Mouse (Mus musculus): Measurements from ENCODE around the gene Chd1. TPM values are rescaled to one million over a fixed set of nuclear protein-coding genes. Genes with fewer than 3 reads are reported as not detected.

Chd1 gene
- 44.8 and 48.3 TPM in 2 replicates for polyA plus RNA-seq (2016; fragmentation: Nextera tagmentation; extraction: Ambion mirVana)

DNA sequence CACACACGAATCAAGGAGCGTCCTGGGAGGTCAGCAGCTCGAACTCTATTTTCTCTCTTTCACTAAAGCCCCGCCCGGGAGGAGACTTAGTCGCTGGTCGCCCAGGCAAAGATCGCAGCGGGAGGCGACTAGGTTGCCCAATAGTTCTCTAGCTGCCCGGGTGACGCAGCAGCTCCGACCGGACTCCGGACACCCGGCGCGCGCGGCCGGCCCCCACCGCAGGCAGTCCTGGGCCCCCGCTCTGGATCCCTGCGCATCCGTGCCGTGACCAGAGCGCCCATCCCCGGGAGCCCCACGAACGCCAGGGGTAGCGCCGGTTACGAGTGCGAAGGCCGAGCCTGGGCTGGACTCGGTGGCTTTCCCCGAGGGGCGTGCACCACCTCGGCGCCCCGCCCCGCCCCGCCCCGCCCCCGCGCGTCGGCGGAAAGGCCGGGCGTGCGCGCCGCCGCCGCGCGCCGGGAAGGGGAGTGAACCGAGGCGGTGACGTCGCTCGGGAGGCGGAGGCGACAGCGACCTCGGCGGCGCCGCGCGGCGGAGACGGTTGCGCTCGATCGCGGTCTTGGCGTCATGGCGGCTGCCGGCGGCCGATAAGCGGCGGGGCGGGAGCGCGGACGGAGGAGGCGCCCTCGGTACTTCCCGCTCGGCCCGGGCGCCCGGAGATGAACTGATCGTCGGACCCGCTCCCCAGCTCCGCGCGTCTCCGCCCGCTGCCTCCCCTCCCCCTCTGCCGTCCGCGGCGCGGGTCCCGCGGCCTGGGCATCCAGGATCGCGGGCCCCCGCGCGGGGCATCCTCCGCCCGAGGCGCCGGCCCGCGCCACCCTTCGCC is at the start of gene Chd1:
Gene Chd1, plus strand, starts transcription at position 493 of the 826 bp plus-strand sequence.
- peaks cover 11% of the 10 kb centered on the region for H3K36me3 ChIP-seq (replicated peaks)
- no peaks in the 10 kb centered on the region for H3K9me3 ChIP-seq
- H3K4me2 ChIP-seq = peak within 1 kb of the TSS; percentile 83
- peak within 1 kb of the TSS; percentile 96 for H3K4me3 ChIP-seq (replicated peaks)
- H3K27me3 ChIP-seq = no peaks in the 10 kb centered on the region
- H3K27ac ChIP-seq = peak within 1 kb of the TSS; percentile 96
- peak; percentile 95 for ATAC-seq (ENCODE audit: low FRiP score)
- H3K4me1 ChIP-seq = peaks cover 24% of the 10 kb centered on the region
- H3K9ac ChIP-seq = peak within 1 kb of the TSS; percentile 97
- under 1% methylated on average over 92 of the region's 124 CpGs for WGBS

DNA sequence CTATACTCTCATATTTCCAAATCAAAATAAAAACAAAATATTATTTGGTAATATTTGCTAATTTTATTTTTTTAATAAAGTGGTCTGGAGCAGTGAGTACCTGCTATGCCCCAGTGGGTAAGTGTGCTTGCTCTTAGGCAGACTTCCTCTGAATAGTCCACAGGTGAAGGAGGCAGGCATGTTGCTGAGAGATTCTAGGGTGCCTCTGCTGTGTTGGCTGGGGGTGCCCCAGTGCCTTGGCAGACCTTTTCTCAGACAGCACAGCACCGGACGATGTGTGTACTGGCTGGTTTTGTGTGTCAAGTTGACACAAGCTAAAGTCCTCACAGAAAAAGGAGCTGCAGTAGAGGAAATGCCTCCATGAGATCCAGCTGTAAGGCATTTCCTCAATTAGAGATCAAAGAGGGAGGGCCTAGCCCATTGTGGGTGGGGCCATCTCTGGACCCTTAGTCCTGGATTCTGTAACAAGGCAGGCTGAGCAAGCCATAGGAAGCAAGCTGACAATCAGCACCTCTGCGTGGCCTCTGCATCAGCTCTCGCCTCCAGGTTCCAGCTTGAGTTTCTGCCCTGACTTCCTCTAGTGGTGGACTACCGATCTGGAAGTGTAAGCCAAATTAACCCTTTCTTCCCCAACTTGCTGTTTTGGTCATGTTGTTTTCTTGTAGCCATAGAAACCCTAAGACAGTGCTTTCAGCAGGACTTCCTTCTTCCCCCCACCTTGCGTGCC is 47.7 kb upstream of the Chd1 start:
- no peak for ATAC-seq (ENCODE audit: low FRiP score)
- Histone ChIP-seq H3K9me3 (no peaks in the 10 kb centered on the region), H3K9ac (no peak overlapping the region), H3K27me3 (no peaks in the 10 kb centered on the region), H3K27ac (no peak overlapping the region), H3K4me2 (no peak overlapping the region), H3K36me3 (replicated peaks) (no peaks in the 10 kb centered on the region), H3K4me1 (peaks cover 4% of the 10 kb centered on the region; the same call in 1 of the 2 replicates), H3K4me3 (replicated peaks) (no peak overlapping the region)
- WGBS = 35% methylated on average over 6 of the region's 6 CpGs

DNA sequence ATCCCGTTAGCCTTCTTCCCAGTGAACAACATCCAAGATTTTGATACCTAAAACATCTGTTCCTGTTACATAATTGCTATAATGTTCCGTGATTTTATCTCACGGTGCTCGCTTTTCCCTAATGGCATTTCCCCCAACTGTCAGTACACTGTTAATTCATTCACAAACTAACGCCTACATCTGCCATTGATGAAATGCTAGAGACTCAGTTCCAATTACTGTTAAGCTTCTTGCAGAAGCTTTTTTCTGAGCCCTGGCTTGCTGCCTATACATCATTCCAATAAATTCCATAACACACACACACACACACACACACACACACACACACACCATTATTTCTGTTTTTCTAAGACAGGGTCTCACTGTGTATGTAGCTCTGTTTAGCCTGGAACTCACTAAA is 31.9 kb upstream of the Chd1 start:
- no peak overlapping the region for H3K27ac ChIP-seq
- no peak overlapping the region for H3K4me3 ChIP-seq (replicated peaks)
- no peaks in the 10 kb centered on the region for H3K27me3 ChIP-seq
- no peaks in the 10 kb centered on the region for H3K9me3 ChIP-seq
- H3K4me1 ChIP-seq = peaks cover 1% of the 10 kb centered on the region
- no peak overlapping the region for H3K9ac ChIP-seq
- H3K4me2 ChIP-seq = no peak overlapping the region
- 85% methylated on average over 5 of the region's 5 CpGs for WGBS
- H3K36me3 ChIP-seq (replicated peaks) = no peaks in the 10 kb centered on the region
- no peak for ATAC-seq (ENCODE audit: low FRiP score)

DNA sequence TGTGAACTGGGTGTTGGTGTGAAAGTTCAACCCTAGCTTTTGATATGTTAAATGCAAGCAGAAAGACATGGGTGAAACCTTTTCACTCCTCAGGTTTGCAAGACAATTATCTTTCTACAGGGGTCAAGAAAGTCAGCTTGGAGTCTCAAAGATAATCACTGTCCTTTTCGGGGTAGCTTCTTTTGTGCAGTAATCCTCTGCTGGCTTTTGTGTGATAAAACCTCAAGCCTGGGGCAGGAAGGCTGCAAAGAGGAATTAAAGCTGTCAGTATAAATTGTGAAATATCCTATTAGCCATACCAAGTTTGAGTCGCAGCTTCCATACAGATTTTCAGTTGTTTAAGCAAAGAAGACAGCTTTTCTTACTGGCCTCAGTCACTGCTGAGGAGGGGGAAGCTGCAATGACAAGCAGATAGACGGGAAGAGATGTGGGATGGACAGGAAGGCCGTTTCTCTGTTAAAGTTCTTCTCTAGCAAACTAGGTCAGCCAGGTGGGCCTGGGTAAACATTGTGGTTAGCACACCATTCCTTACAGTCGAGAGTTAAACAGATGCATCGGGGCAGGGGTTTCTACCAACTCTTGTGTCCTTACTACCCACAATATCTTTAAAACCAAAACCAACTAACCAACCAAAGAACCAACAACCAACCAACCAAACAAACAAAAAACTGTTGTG is 26.7 kb upstream of the Chd1 start:
- no peak overlapping the region for H3K4me2 ChIP-seq
- no peak overlapping the region for H3K9ac ChIP-seq
- H3K9me3 ChIP-seq = no peaks in the 10 kb centered on the region
- no peak overlapping the region for H3K27ac ChIP-seq
- 8% methylated on average over 6 of the region's 6 CpGs for WGBS
- H3K4me3 ChIP-seq (replicated peaks) = no peak overlapping the region
- H3K4me1 ChIP-seq = peaks cover 7% of the 10 kb centered on the region
- no peaks in the 10 kb centered on the region for H3K36me3 ChIP-seq (replicated peaks)
- ATAC-seq (ENCODE audit: low FRiP score) = no peak
- H3K27me3 ChIP-seq = no peaks in the 10 kb centered on the region

DNA sequence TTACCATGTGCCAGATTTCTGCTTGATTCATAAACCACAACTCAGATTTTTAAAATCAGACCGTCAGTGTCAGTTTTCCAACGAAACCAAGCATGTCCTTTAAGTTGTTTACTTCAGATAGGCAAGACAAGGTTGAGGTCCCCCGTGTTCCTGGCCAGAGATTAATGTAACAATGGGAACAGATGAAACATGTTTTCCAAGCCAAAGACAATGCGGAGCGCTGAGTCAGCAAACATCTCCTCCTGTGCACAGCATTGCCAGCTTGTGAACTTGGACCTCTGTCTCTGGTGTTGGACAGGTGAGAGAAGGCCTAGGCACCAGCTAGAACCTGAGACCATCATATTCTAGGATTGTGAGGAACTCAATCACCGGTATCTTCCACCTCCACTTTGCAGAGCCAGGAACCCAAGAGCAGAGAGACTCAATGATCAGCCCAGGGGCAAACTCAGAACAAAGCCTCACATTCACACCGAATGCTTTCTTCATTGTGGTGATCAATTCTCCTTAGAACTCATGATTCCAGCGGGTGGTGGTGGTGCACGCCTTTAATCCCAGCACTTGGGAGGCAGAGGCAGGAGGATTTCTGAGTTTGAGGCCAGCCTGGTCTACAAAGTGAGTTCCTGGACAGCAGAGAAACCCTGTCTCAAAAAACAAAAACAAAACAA is 24.7 kb upstream of the Chd1 start:
- no peak overlapping the region for H3K27ac ChIP-seq
- H3K9ac ChIP-seq = no peak overlapping the region
- no peak for ATAC-seq (ENCODE audit: low FRiP score)
- no peak overlapping the region for H3K4me2 ChIP-seq
- peaks cover 7% of the 10 kb centered on the region for H3K4me1 ChIP-seq
- H3K36me3 ChIP-seq (replicated peaks) = no peaks in the 10 kb centered on the region
- WGBS = 91% methylated on average over 9 of the region's 9 CpGs
- no peaks in the 10 kb centered on the region for H3K9me3 ChIP-seq
- H3K4me3 ChIP-seq (replicated peaks) = no peak overlapping the region
- H3K27me3 ChIP-seq = no peaks in the 10 kb centered on the region

DNA sequence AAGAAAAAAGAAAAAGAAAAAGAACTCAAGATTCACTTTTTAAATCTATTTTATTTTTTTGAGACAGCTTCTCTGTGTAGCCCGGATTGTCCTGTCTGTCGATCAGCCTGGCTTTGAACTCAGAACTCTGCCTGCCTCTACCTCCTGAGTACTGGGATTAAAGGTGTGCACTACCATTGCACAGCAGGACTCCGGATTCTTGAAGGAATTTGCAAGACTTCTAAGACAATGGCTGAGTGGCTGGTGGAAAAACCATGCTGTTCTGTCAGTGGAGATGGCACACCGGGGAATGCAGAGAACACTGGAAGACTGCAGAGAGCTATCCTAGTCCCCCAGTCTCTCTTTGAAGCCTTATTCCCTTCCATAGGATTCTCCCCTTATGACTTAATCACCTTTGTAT is 24.1 kb upstream of the Chd1 start:
- no peaks in the 10 kb centered on the region for H3K9me3 ChIP-seq
- H3K9ac ChIP-seq = no peak overlapping the region
- H3K4me2 ChIP-seq = no peak overlapping the region
- peaks cover 7% of the 10 kb centered on the region for H3K4me1 ChIP-seq
- H3K36me3 ChIP-seq (replicated peaks) = no peaks in the 10 kb centered on the region
- no peak overlapping the region for H3K4me3 ChIP-seq (replicated peaks)
- no peak overlapping the region for H3K27ac ChIP-seq
- WGBS = 80% methylated on average over 4 of the region's 4 CpGs
- no peak for ATAC-seq (ENCODE audit: low FRiP score)
- no peaks in the 10 kb centered on the region for H3K27me3 ChIP-seq

DNA sequence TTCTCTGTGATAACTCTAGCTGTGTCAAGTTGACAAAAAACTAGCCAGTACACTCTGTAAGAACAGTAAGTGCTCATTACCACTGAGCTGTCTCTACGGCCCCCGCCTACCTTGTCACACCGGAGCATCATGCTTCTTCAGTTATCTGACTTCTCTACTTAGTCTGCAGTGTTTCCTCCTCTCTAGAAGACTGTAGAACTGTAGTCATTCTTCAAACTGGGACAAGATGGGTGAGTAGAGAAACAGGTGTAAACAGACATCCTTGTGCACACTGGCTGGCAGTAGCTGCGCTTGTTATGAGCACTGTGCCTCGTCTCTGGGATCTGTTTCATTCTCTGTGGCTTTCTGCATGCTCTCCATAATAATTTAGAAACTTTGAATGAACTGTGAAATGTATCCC is 18.4 kb upstream of the Chd1 start:
- Histone ChIP-seq H3K4me3 (replicated peaks) (no peak overlapping the region), H3K27me3 (no peaks in the 10 kb centered on the region), H3K9ac (no peak overlapping the region), H3K27ac (no peak overlapping the region), H3K9me3 (no peaks in the 10 kb centered on the region), H3K36me3 (replicated peaks) (no peaks in the 10 kb centered on the region), H3K4me1 (no peaks in the 10 kb centered on the region), H3K4me2 (no peak overlapping the region)
- ATAC-seq (ENCODE audit: low FRiP score) = no peak
- WGBS = 91% methylated on average over 5 of the region's 5 CpGs

DNA sequence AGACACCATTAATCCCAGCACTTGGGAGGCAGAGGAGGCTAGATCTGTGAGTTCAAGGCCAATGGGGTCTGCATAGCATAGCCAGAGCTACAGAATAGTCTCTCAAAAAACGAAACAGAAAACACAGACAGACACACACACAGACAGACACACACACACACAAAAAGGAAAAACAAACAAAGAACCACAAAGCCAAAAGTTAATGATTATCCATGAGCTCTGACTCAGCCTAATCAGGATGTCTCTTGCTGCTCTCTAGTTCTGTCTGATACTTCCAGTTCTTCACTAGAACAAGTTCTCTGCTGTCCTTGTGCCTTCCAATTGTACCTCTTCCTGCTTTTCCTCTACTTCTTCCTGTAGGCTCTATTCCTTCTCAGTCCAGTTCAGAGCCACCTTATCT is 14.5 kb upstream of the Chd1 start:
- 81% methylated on average over 1 of the region's 1 CpGs for WGBS
- no peak for ATAC-seq (ENCODE audit: low FRiP score)
- H3K4me3 ChIP-seq (replicated peaks) = no peak overlapping the region

DNA sequence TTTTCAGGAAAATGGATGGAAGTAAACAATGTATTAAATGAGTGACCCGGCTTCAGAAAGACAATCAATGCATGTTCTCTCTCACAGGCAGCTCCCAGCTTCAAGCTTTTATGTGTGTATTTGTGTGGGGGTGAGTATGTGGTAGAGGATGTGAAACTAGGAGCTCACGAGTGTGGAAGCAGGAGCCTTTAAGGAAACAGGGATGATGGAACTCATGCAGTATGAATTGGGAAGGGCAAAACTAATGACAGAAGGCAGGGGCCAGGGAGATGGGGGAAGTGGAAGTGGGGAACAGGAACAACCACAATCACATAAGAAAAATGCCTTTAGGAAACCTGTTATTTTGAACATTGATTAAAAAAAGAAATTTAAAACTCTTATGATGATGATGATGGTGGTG is 9.2 kb upstream of the Chd1 start:
- Histone ChIP-seq H3K9ac (no peak overlapping the region), H3K4me1 (no peaks in the 10 kb centered on the region), H3K4me3 (replicated peaks) (no peak overlapping the region), H3K27me3 (no peaks in the 10 kb centered on the region), H3K27ac (no peak overlapping the region), H3K4me2 (no peak overlapping the region), H3K9me3 (no peaks in the 10 kb centered on the region), H3K36me3 (replicated peaks) (no peaks in the 10 kb centered on the region)
- WGBS = 83% methylated on average over 2 of the region's 2 CpGs
- ATAC-seq (ENCODE audit: low FRiP score) = no peak

More for the DNA sequence above, 14.5 kb upstream of the Chd1 start:
- H3K4me2 ChIP-seq = no peak overlapping the region
- H3K27me3 ChIP-seq = no peaks in the 10 kb centered on the region
- no peak overlapping the region for H3K9ac ChIP-seq
- no peaks in the 10 kb centered on the region for H3K9me3 ChIP-seq
- H3K36me3 ChIP-seq (replicated peaks) = no peaks in the 10 kb centered on the region
- H3K4me1 ChIP-seq = no peaks in the 10 kb centered on the region
- H3K27ac ChIP-seq = no peak overlapping the region

DNA sequence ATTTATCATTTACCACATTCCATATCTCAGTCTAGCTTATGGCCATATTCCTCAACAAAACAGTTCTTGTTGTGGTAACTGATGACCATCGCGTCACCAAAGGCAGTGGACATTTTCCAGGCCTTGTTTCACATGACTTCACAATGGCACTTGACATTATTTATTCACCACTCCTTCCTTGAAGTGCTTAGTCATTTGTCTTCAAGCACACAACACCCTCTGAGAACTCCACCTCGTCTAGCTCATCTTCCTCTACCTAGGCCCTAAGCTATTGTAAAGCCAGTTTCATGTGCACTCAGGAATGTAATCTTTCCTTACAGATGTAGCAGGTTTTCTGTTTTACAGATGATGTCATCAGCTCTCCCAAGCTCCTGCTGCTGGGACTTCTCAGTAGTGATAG is 5.8 kb upstream of the Chd1 start:
- WGBS = 92% methylated on average over 3 of the region's 3 CpGs

DNA sequence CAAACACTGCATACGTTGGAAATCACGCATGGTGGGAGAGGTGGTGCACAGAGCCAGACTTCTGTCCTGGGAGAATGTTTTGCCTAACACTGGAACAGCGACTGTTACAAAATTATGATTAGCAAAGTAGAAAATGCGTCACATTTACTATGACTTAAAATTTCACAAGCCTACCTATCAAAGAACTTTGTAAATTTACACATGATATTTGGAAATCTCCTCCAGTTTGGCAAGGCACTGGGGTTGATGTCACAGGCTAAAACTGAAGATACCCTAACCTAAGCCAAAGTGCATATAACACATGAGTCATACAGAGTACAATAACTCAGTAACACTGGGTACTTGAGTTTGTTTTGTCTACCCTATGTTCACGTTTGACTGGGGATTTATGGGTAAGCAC is 3.3 kb upstream of the Chd1 start:
- WGBS = 94% methylated on average over 5 of the region's 5 CpGs

More for the DNA sequence above, 5.8 kb upstream of the Chd1 start:
- H3K27ac ChIP-seq = no peak overlapping the region
- H3K9ac ChIP-seq = no peak overlapping the region
- H3K27me3 ChIP-seq = no peaks in the 10 kb centered on the region
- H3K36me3 ChIP-seq (replicated peaks) = no peaks in the 10 kb centered on the region
- H3K9me3 ChIP-seq = no peaks in the 10 kb centered on the region
- no peak for ATAC-seq (ENCODE audit: low FRiP score)
- H3K4me2 ChIP-seq = no peak overlapping the region
- H3K4me3 ChIP-seq (replicated peaks) = no peak overlapping the region
- H3K4me1 ChIP-seq = peaks cover 3% of the 10 kb centered on the region; the same call in 1 of the 2 replicates

DNA sequence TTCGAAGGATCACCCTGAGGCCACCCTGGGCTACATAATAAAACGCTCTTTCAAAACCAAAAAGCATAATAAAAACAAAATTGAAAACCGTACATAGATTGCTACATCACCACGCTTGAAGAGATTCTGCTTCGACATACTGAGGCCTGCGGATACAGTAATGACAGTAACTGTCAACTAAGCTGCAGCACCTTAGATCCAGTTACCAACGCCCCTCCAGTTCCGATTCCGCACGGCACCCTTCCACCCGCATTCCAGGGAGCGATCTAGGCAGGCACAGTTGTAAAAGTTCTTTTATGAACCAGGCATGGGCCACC is 651 bp upstream of the Chd1 start:
- H3K9ac ChIP-seq = peak overlapping the region; percentile 97
- H3K27me3 ChIP-seq = no peaks in the 10 kb centered on the region
- H3K27ac ChIP-seq = peak overlapping the region; percentile 96; the same call in 1 of the 2 replicates
- peaks cover 24% of the 10 kb centered on the region for H3K4me1 ChIP-seq
- no peaks in the 10 kb centered on the region for H3K9me3 ChIP-seq
- peak overlapping the region; percentile 63 for H3K4me2 ChIP-seq
- no peak for ATAC-seq (ENCODE audit: low FRiP score)
- H3K36me3 ChIP-seq (replicated peaks) = peaks cover 11% of the 10 kb centered on the region
- WGBS = 3% methylated on average over 12 of the region's 12 CpGs
- H3K4me3 ChIP-seq (replicated peaks) = peak overlapping the region; percentile 96

More for the DNA sequence above, 3.3 kb upstream of the Chd1 start:
- H3K4me2 ChIP-seq = no peak overlapping the region
- H3K9me3 ChIP-seq = no peaks in the 10 kb centered on the region
- no peak overlapping the region for H3K27ac ChIP-seq
- H3K9ac ChIP-seq = no peak overlapping the region
- H3K4me1 ChIP-seq = peaks cover 8% of the 10 kb centered on the region
- no peak for ATAC-seq (ENCODE audit: low FRiP score)
- H3K27me3 ChIP-seq = no peaks in the 10 kb centered on the region
- no peak overlapping the region for H3K4me3 ChIP-seq (replicated peaks)
- no peaks in the 10 kb centered on the region for H3K36me3 ChIP-seq (replicated peaks)

All from forebrain, embryonic 12.5 days (tissue).